Mouse (Mus musculus) monocyte, adult 5-6 weeks (primary cell): Measurements from ENCODE around the gene Fance. TPM values are rescaled to one million over a fixed set of nuclear protein-coding genes. Genes with fewer than 3 reads are reported as not detected.

Source experiments
- ATAC-seq: fragments of 153-309, 156-312 bp; replicated peaks from 2 replicates; pipeline ENCODE4 v1.8.0; 2017; ENCODE audit warnings: mild to moderate bottlenecking; ENCODE audit not compliant: low TSS enrichment, insufficient number of reproducible peaks, severe bottlenecking, poor library complexity, low FRiP score
- total RNA-seq: library from RNA; stranded (forward); fragments of 200-1000, 200-491, 200-594 nt; gene quantifications from 3 replicates; pipeline ENCODE4 v1.2.3, GENCODE M21; 2017

The Fance gene
- total RNA-seq, 1 experiment from 2014 or later, result 13.0 TPM

GRCm38 (mm10) chr17:28362653-28363292 is 49.5 kb downstream of the Fance start:
- no peak for ATAC-seq

GRCm38 (mm10) chr17:28363507-28363906 is 50.2 kb downstream of the Fance start:
- no peak for ATAC-seq

- no peak for ATAC-seq
Measured at GRCm38 (mm10) chr17:28365122-28365521, 51.8 kb downstream of the Fance start, which contains the start of gene Tulp1. Gene Tulp1 (minus strand): TSS chr17:28365222.

- peak; percentile 75 for ATAC-seq
Measured at GRCm38 (mm10) chr17:28368449-28368848, 55.1 kb downstream of the Fance start.

- no peak for ATAC-seq
Measured at GRCm38 (mm10) chr17:28369056-28369455, 55.7 kb downstream of the Fance start.

GRCm38 (mm10) chr17:28371286-28371685 is 58.0 kb downstream of the Fance start:
- ATAC-seq, result no peak

- ATAC-seq, result no peak
Measured at GRCm38 (mm10) chr17:28371941-28372340, 58.6 kb downstream of the Fance start.

- ATAC-seq, result peak; percentile 72; the same call in 1 of the 2 replicates
Measured at GRCm38 (mm10) chr17:28373821-28374220, 60.5 kb downstream of the Fance start.

GRCm38 (mm10) chr17:28374494-28374893 is 61.2 kb downstream of the Fance start:
- ATAC-seq, result no peak

- peak; percentile 47; the same call in 1 of the 2 replicates for ATAC-seq
Measured at GRCm38 (mm10) chr17:28375592-28376061, 62.3 kb downstream of the Fance start.

Other genes with a start within 250 kb of the Fance start
- gene Tcp11, start 232.9 kb upstream of the Fance start, total RNA-seq, result 1.6 to 2.7 TPM (median 2.3 TPM) in 3 replicates
- under 0.01 TPM in 1 of 3 replicates, not detected in the others for gene Scube3, start 171.4 kb upstream of the Fance start, total RNA-seq
- gene Zfp523, start 136.4 kb upstream of the Fance start, total RNA-seq, result 1.3 to 6.9 TPM (median 5.1 TPM) in 3 replicates
- gene Def6, start 105.7 kb upstream of the Fance start, total RNA-seq, result 96.3 to 128 TPM (median 103 TPM) in 3 replicates
- gene Ppard, start 80.8 kb upstream of the Fance start, total RNA-seq, result 4.7 to 13.9 TPM (median 9.0 TPM) in 3 replicates
- gene Rpl10a, start 15.0 kb downstream of the Fance start, total RNA-seq, result 363 to 372 TPM (median 364 TPM) in 3 replicates
- not detected in 3 replicates for gene Tead3, start 37.3 kb downstream of the Fance start, total RNA-seq
- not detected in 3 replicates for gene Tulp1, start 51.7 kb downstream of the Fance start, total RNA-seq
- gene Fkbp5, start 204.0 kb downstream of the Fance start, total RNA-seq, result 9.1 to 23.2 TPM (median 11.9 TPM) in 3 replicates
- gene Armc12, start 217.3 kb downstream of the Fance start, total RNA-seq, result 2.2 TPM in 1 of 3 replicates, not detected in the others
- gene Clpsl2, start 235.9 kb downstream of the Fance start, total RNA-seq, result not detected in 3 replicates
- gene Clps, start 247.2 kb downstream of the Fance start, total RNA-seq, result not detected in 3 replicates